Mouse (Mus musculus) kidney, postnatal 0 days (tissue): ENCODE measurements around the gene Card11. TPM values are rescaled to one million over a fixed set of nuclear protein-coding genes. Genes with fewer than 3 reads are reported as not detected.

ENCODE experiments used
- ATAC-seq: fragments of 200-750 bp; cut with Nextera tagmentation; replicated peaks from 2 replicates; pipeline ENCODE4 v1.8.0; 2017; ENCODE audit warnings: low read depth, moderate number of reproducible peaks, moderate TSS enrichment, moderate library complexity; ENCODE audit not compliant: low FRiP score
- DNase-seq: peaks from one replicate; pipeline ENCODE4 v3.0.0-alpha.2; 2016; ENCODE audit warnings: low spot score
- H3K27ac ChIP-seq: fragments of 300-500 bp; sonication (generic); 2 replicates; pipeline ENCODE4 v1.5.1; 2014; ENCODE audit warnings: mild to moderate bottlenecking
- H3K27me3 ChIP-seq: fragments of 300-500 bp; sonication (generic); 2 replicates; pipeline ENCODE4 v1.6.1; 2014; ENCODE audit warnings: low read length, mixed read lengths; ENCODE audit not compliant: insufficient read depth
- H3K36me3 ChIP-seq: fragments of 300-500 bp; sonication (generic); 2 replicates; pipeline ENCODE4 v1.6.1; 2014; ENCODE audit warnings: low read length, mixed read lengths; ENCODE audit not compliant: insufficient read depth
- H3K4me1 ChIP-seq: fragments of 300-500 bp; sonication (generic); replicated peaks from 2 replicates; pipeline ENCODE4 v1.6.1; 2014; ENCODE audit warnings: antibody characterized with exemption, low read length, mixed read lengths; ENCODE audit not compliant: insufficient read depth
- H3K4me2 ChIP-seq: fragments of 300-500 bp; sonication (generic); 2 replicates; pipeline ENCODE4 v1.6.1; 2014; ENCODE audit warnings: mild to moderate bottlenecking, low read length, moderate library complexity, mixed read lengths
- H3K4me3 ChIP-seq: fragments of 300-500 bp; sonication (generic); replicated peaks from 2 replicates; pipeline ENCODE4 v1.5.1; 2014; ENCODE audit warnings: low read depth, low read length
- H3K9ac ChIP-seq: fragments of 300-500 bp; sonication (generic); 2 replicates; pipeline ENCODE4 v1.6.1; 2014; ENCODE audit warnings: low read depth, low read length
- H3K9me3 ChIP-seq: fragments of 300-500 bp; sonication (generic); replicated peaks from 2 replicates; pipeline ENCODE4 v1.6.1; 2016; ENCODE audit warnings: low read length, inconsistent platforms, mixed read lengths
- CTCF ChIP-seq: IDR thresholded peaks from 2 replicates; pipeline ENCODE4 v1.5.1; 2016; ENCODE audit warnings: antibody characterized with exemption, low read depth, mild to moderate bottlenecking, moderate library complexity
- WGBS: fragments of 180-500 bp; shearing (Covaris S2); extraction: QIAGEN DNeasy Blood & Tissue Kit; methylation state at CpG from one replicate; pipeline ENCODE4 v1.1.7; 2014; 5-methylcytosine and 5-hydroxymethylcytosine counted together
- polyA plus RNA-seq: library from polyadenylated mRNA; unstranded; fragments of >200 nt; fragmentation: Nextera tagmentation; extraction: Ambion mirVana; gene quantifications from 2 replicates; pipeline ENCODE4 v1.2.1, GENCODE M21; 2015

Gene Card11
- polyA plus RNA-seq, 1 experiment from 2014 or later, result 0.16 TPM

DNA sequence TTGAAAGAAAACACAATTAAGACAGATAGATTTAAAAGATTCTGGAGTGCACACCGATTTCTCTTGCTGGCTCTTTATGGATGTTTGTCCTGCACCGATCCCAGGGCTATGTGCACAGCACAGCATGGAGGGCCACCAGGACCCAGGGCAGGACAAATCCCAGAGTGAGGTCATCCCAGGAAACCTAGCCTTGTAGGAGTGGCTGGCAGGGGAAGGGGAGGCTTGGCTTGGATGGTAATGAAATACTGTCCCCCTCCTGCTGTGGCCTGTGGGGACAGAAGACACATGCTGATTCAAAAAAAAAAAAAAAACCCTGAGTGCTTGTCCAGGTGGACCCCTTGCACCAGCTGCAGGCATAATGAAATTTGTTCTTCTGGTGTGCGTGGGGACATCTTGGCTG lies 64.5 kb downstream of the Card11 start:
- DNase-seq (peak; percentile 53), ATAC-seq (0 out of 2 replicates have a peak, but pooled peaks have one; percentile 22)
- 52% methylated on average over 3 of the region's 3 CpGs for WGBS
- no peaks in the 10 kb centered on the region for H3K9me3 ChIP-seq
- no peaks in the 10 kb centered on the region for H3K36me3 ChIP-seq
- H3K27me3 ChIP-seq, result no peaks in the 10 kb centered on the region
- H3K4me2 ChIP-seq, result no peak overlapping the region
- H3K4me1 ChIP-seq, result no peaks in the 10 kb centered on the region
- no peak overlapping the region for H3K4me3 ChIP-seq
- TF ChIP-seq CTCF, result no peak
- H3K9ac ChIP-seq, result no peak overlapping the region
- no peak overlapping the region for H3K27ac ChIP-seq

DNA sequence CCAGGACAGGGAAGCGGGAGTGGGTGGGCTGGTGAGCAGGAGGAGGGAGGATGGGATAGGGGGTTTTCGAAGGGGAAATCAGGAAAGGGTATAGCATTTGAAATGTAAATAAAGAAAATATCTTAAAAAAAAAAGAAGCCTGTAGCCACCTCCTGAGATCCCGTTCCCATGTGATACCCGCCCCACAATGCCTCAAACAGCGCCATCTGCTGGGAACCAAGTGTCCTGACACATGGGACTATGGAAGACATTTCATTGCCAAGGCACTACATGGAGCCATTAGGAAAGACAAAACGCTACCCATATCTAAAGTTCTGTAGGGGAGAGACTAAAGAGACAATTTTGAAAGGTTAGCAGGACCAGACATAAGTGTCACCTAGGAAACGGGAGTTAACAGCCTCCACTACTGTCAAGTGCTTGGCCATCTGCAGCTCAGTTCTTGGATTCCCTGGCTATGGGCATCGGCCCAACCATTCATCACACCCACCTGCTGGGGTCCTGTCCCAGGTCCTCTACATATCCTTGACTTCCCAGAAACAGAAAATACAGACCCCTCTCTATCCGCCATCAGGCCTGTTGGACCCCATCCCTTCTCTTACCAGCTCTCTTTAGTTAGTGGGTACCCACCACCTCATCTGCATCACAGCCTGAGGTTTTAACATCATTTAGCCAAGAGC lies 65.6 kb downstream of the Card11 start:
- H3K4me1 ChIP-seq, result no peaks in the 10 kb centered on the region
- H3K9ac ChIP-seq, result no peak overlapping the region
- H3K36me3 ChIP-seq, result no peaks in the 10 kb centered on the region
- no peaks in the 10 kb centered on the region for H3K27me3 ChIP-seq
- H3K4me3 ChIP-seq, result no peak overlapping the region
- ATAC-seq (no peak), DNase-seq (no peak)
- no peaks in the 10 kb centered on the region for H3K9me3 ChIP-seq
- WGBS, result 83% methylated on average over 9 of the region's 9 CpGs
- H3K27ac ChIP-seq, result no peak overlapping the region
- peak; percentile 39 for TF ChIP-seq CTCF
- no peak overlapping the region for H3K4me2 ChIP-seq

GRCm38 (mm10) chr5:140931523-140932229 lies 68.7 kb downstream of the Card11 start:
- DNase-seq, result peak; percentile 35
- no peak overlapping the region for H3K4me3 ChIP-seq
- H3K4me2 ChIP-seq, result no peak overlapping the region
- no peaks in the 10 kb centered on the region for H3K36me3 ChIP-seq
- H3K9ac ChIP-seq, result no peak overlapping the region
- no peak for ATAC-seq
- no peaks in the 10 kb centered on the region for H3K9me3 ChIP-seq
- H3K4me1 ChIP-seq, result no peaks in the 10 kb centered on the region
- no peak overlapping the region for H3K27ac ChIP-seq
- H3K27me3 ChIP-seq, result no peaks in the 10 kb centered on the region
- no peak for TF ChIP-seq CTCF
- 50% methylated on average over 5 of the region's 5 CpGs for WGBS

DNA sequence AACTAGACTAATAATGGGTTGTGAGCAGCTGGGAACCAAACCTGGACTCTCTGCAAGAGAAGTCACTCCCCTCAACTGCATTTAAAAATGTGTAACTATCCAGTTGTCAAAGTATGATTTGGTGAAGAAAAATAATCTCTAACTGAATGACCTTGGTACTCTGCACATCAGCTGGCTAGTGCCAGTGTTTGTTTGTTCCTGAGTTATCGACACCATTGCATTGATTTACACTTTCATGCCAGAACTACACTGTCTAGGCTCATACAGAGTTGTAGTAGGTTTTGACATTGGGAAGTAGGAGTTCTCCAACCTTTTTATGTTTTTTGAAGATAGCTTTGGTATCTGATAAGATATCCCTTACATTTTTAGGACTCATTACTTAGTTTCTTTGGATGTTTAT lies 81.9 kb downstream of the Card11 start:
- TF ChIP-seq CTCF, result no peak
- no peak for ATAC-seq
- 94% methylated on average over 1 of the region's 1 CpGs for WGBS

DNA sequence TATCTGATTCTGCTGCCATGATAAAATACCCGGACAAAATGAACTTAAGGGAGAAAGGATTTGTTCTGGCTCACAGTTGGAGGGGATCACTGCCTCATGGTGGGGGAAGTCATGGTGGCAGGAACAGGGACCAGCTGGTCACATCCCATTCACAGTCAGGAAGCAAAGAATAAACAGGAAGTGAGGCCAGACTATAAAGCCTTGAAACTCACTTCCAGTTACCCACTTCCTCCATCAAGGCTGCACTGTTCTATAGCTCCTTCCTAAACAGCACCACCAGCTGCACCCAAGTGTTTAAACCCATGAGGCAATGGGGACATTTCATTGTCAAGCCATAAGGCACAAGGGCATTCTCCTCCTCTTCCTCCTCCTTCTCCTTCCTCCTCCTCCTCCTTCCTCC lies 82.6 kb downstream of the Card11 start:
- no peak for TF ChIP-seq CTCF
- WGBS, result 97% methylated on average over 1 of the region's 1 CpGs
- Histone ChIP-seq H3K27ac (no peak overlapping the region), H3K4me3 (no peak overlapping the region), H3K9ac (no peak overlapping the region), H3K27me3 (no peaks in the 10 kb centered on the region), H3K9me3 (0 out of 2 replicates have a peak, but pooled peaks cover 3% of the 10 kb centered on the region), H3K36me3 (no peaks in the 10 kb centered on the region), H3K4me2 (no peak overlapping the region), H3K4me1 (no peaks in the 10 kb centered on the region)
- ATAC-seq, result no peak
- no peak for DNase-seq

More for the DNA sequence above, 81.9 kb downstream of the Card11 start:
- no peak overlapping the region for H3K4me2 ChIP-seq
- 0 out of 2 replicates have a peak, but pooled peaks cover 3% of the 10 kb centered on the region for H3K9me3 ChIP-seq
- no peak overlapping the region for H3K27ac ChIP-seq
- H3K27me3 ChIP-seq, result no peaks in the 10 kb centered on the region
- DNase-seq, result no peak
- H3K36me3 ChIP-seq, result no peaks in the 10 kb centered on the region
- no peak overlapping the region for H3K9ac ChIP-seq
- no peak overlapping the region for H3K4me3 ChIP-seq
- no peaks in the 10 kb centered on the region for H3K4me1 ChIP-seq

- H3K4me1 ChIP-seq, result no peaks in the 10 kb centered on the region
- TF ChIP-seq CTCF, result no peak
- no peak for DNase-seq
- H3K9ac ChIP-seq, result no peak overlapping the region
- ATAC-seq, result no peak
- H3K27ac ChIP-seq, result no peak overlapping the region
- H3K36me3 ChIP-seq, result no peaks in the 10 kb centered on the region
- H3K4me2 ChIP-seq, result no peak overlapping the region
- H3K4me3 ChIP-seq, result no peak overlapping the region
- H3K27me3 ChIP-seq, result no peaks in the 10 kb centered on the region
- 92% methylated on average over 5 of the region's 5 CpGs for WGBS
- H3K9me3 ChIP-seq, result no peaks in the 10 kb centered on the region
These were observed 89.5 kb downstream of the Card11 start for GRCm38 (mm10) chr5:140910841-140911240.
